Mouse (Mus musculus): ENCODE data around the gene Fgfr2.

- TF ChIP-seq CTCF (IDR thresholded peaks at IDR 0.05; ENCODE audit: borderline replicate concordance, insufficient read depth, low read length) = no peak
- TF ChIP-seq POLR2A (IDR thresholded peaks at IDR 0.05; ENCODE audit: low read depth, low read length) = no peak
These were observed 2009.5 kb downstream of the Fgfr2 start for GRCm38 (mm10) chr7:131113676-131114075.
